Mouse (Mus musculus) limb, embryonic 13.5 days (tissue): ENCODE data around the gene Gm20388. TPM values are rescaled to one million over a fixed set of nuclear protein-coding genes. Genes with fewer than 3 reads are reported as not detected.

Experiments
- ATAC-seq: fragments of 200-750 bp; cut with Nextera tagmentation; 2 replicates; pipeline ENCODE4 v1.8.0; 2017; ENCODE audit warnings: low read depth, moderate number of reproducible peaks, moderate TSS enrichment; ENCODE audit not compliant: low FRiP score
- H3K27ac ChIP-seq: fragments of 300-500 bp; sonication (generic); 2 replicates; pipeline ENCODE4 v1.5.1; 2015; ENCODE audit warnings: inconsistent platforms, mild to moderate bottlenecking, moderate library complexity
- H3K27me3 ChIP-seq: fragments of 300-500 bp; sonication (generic); 2 replicates; pipeline ENCODE4 v1.6.1; 2015; ENCODE audit warnings: mild to moderate bottlenecking, inconsistent platforms
- H3K36me3 ChIP-seq: fragments of 300-500 bp; sonication (generic); 2 replicates; pipeline ENCODE4 v1.6.1; 2015; ENCODE audit warnings: inconsistent platforms, mild to moderate bottlenecking, moderate library complexity
- H3K4me1 ChIP-seq: fragments of 300-500 bp; sonication (generic); 2 replicates; pipeline ENCODE4 v1.6.1; 2015; ENCODE audit warnings: inconsistent platforms
- H3K4me2 ChIP-seq: fragments of 300-500 bp; sonication (generic); replicated peaks from 2 replicates; pipeline ENCODE4 v1.6.1; 2015; ENCODE audit warnings: inconsistent platforms, mild to moderate bottlenecking, moderate library complexity
- H3K4me3 ChIP-seq: fragments of 300-500 bp; sonication (generic); 2 replicates; pipeline ENCODE4 v1.5.1; 2015; ENCODE audit warnings: moderate library complexity, mild to moderate bottlenecking, inconsistent platforms
- H3K9ac ChIP-seq: fragments of 300-500 bp; sonication (generic); 2 replicates; pipeline ENCODE4 v1.6.1; 2015; ENCODE audit warnings: mild to moderate bottlenecking, inconsistent platforms
- H3K9me3 ChIP-seq: fragments of 300-500 bp; sonication (generic); 2 replicates; pipeline ENCODE4 v1.6.1; 2016; ENCODE audit warnings: inconsistent platforms
- WGBS: fragments of 180-500 bp; shearing (Covaris S2); methylation state at CpG from one replicate; pipeline ENCODE4 v1.1.7; 2015; 5-methylcytosine and 5-hydroxymethylcytosine counted together
- polyA plus RNA-seq: library from polyadenylated mRNA; unstranded; fragments of >200 nt; fragmentation: Nextera tagmentation; extraction: Ambion mirVana; gene quantifications from 2 replicates; pipeline ENCODE4 v1.2.1, GENCODE M21; 2015

Gene Gm20388
- polyA plus RNA-seq, 1 experiment from 2014 or later, result 7.1 TPM

DNA sequence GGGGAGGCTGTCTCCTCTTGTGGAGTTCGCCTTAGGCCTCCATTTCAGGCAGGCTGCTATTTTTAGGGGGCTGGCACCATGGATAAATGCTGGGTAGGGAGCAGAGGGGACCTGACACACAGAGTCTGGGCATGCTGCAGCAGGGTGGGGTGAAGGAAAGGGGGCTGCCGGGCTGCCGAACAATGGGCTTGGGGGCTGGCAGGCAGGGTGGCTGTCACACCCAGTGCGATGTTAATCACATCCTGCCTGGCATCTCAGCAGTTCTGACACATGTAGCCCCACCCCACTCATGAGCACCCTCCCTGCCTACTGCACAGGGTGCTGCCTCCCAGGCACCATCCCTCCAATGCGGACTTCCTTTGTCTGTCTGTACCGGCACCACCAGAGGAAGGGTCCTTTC lies 1757.9 kb downstream of the Gm20388 start:
- H3K9ac ChIP-seq, result peak overlapping the region; percentile 35; the same call in 1 of the 2 replicates
- H3K4me3 ChIP-seq, result no peak overlapping the region
- no peak for ATAC-seq
- H3K36me3 ChIP-seq, result no peaks in the 10 kb centered on the region
- H3K4me2 ChIP-seq, result no peak overlapping the region
- H3K27me3 ChIP-seq, result no peaks in the 10 kb centered on the region
- 50% methylated on average over 6 of the region's 6 CpGs for WGBS
- H3K9me3 ChIP-seq, result no peaks in the 10 kb centered on the region
- peaks cover 20% of the 10 kb centered on the region for H3K4me1 ChIP-seq
- no peak overlapping the region for H3K27ac ChIP-seq

DNA sequence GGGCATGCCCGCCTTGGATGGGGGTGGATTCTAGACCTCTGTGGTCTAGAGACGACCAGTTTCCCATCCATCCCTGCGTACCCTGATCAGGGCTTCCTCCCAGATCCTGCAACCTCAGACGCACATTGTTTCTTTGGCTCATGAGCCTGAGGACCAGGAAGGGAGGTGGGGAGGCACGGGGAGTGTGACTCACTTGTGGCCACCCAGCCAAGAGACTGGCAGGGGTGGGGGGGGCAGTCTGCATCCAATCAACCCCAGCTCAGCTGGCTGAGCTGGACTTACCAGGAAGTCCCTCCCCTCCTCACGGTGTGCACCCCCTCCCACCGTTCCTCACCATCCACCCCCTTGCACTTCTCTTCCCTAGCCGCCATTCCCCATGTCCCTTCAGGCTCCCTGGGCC lies 1758.6 kb downstream of the Gm20388 start:
- no peak overlapping the region for H3K4me3 ChIP-seq
- ATAC-seq, result peak; percentile 57
- no peaks in the 10 kb centered on the region for H3K36me3 ChIP-seq
- H3K4me1 ChIP-seq, result peaks cover 20% of the 10 kb centered on the region
- H3K9me3 ChIP-seq, result no peaks in the 10 kb centered on the region
- 9% methylated on average over 8 of the region's 8 CpGs for WGBS
- H3K4me2 ChIP-seq, result no peak overlapping the region
- no peaks in the 10 kb centered on the region for H3K27me3 ChIP-seq
- no peak overlapping the region for H3K27ac ChIP-seq
- H3K9ac ChIP-seq, result peak overlapping the region; percentile 35; the same call in 1 of the 2 replicates

DNA sequence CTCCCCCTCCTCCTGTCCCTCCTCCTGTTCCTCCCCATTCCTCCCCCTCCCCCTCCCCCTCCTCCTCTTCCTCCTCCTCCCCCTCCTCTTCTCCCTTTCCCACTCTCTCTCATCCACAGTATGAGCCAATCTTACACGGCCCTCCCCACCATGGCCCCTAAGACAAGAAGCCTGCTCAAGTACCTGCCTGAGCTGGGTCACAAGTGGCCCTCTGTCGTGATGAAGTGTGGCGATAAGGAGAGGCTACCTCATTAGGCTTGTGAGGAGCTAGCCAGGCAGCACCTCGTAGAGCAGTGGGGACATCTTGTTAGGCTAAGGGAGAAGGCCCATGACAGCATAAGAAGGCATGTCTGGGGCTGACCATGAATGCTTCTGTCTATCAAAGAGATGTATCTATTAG lies 1762.5 kb downstream of the Gm20388 start:
- H3K4me2 ChIP-seq, result no peak overlapping the region
- no peaks in the 10 kb centered on the region for H3K9me3 ChIP-seq
- no peaks in the 10 kb centered on the region for H3K36me3 ChIP-seq
- H3K27me3 ChIP-seq, result no peaks in the 10 kb centered on the region
- ATAC-seq, result no peak
- H3K4me1 ChIP-seq, result peaks cover 16% of the 10 kb centered on the region
- H3K4me3 ChIP-seq, result no peak overlapping the region
- H3K27ac ChIP-seq, result no peak overlapping the region
- WGBS, result 64% methylated on average over 4 of the region's 4 CpGs
- no peak overlapping the region for H3K9ac ChIP-seq

DNA sequence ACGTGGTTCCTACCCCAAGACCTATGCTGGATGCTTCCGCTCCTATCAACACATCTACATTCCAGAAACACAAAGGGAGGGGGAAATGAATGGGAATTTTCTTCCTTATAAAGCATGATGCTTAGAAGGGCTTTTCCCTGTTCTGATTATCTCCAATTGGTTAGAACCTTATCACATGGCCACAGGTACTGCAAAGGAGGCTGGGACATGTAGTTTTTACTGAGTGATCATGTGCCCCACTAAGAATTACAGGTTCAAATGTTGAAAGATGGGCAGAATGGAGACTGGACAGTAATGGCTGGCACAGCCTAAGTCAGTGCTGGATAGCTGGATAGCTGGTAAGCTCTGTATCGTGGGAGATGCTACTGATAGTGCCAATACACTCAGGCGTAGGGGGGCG lies 1763.3 kb downstream of the Gm20388 start:
- Histone ChIP-seq H3K9me3 (no peaks in the 10 kb centered on the region), H3K4me2 (no peak overlapping the region), H3K27ac (no peak overlapping the region), H3K27me3 (no peaks in the 10 kb centered on the region), H3K36me3 (no peaks in the 10 kb centered on the region), H3K4me3 (no peak overlapping the region), H3K9ac (no peak overlapping the region), H3K4me1 (peaks cover 12% of the 10 kb centered on the region)
- WGBS, result 81% methylated on average over 5 of the region's 5 CpGs
- no peak for ATAC-seq

DNA sequence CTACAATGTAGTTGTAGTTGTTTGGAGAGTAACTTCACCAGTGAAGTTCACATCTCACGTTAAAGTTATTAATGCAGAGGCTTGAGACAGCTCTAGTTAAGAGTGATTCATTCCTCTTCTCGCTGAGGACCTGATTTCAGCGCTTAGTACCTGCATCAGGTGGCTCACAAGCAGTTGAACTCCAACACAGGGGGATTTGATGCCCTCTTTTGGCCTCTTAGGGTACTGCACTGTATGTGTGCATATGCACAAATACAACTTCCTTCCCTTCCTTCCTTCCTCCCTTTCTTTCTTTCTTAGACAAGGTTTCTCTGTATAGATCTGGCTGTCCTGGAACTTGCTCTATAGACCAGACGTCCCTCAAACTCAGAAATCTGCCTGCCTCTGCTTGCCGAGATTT lies 1763.9 kb downstream of the Gm20388 start:
- H3K27ac ChIP-seq, result no peak overlapping the region
- no peak for ATAC-seq
- no peak overlapping the region for H3K4me2 ChIP-seq
- no peak overlapping the region for H3K9ac ChIP-seq
- no peaks in the 10 kb centered on the region for H3K9me3 ChIP-seq
- H3K27me3 ChIP-seq, result no peaks in the 10 kb centered on the region
- 59% methylated on average over 5 of the region's 5 CpGs for WGBS
- no peaks in the 10 kb centered on the region for H3K36me3 ChIP-seq
- H3K4me3 ChIP-seq, result no peak overlapping the region
- H3K4me1 ChIP-seq, result peaks cover 7% of the 10 kb centered on the region; the same call in 1 of the 2 replicates

DNA sequence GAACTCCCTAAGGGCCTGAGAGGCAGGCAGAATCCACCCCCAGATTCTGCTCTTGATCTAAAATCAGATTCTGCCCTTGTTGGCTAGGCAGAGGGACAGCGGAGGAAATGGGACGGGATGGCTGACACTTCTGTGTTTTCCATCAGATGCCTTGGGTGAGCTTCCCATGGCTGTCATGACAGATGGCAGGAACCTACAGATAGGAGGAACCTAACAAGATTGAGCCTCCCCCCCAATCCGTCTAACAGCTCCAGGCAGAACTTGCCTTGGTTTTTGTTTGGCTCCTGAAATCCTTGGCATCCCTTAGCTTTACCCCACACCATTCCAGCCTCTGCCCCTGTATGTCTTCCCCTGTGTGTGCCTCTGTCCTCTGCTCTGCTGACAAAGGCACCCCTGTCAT lies 1764.5 kb downstream of the Gm20388 start:
- ATAC-seq, result no peak
- 66% methylated on average over 3 of the region's 3 CpGs for WGBS

DNA sequence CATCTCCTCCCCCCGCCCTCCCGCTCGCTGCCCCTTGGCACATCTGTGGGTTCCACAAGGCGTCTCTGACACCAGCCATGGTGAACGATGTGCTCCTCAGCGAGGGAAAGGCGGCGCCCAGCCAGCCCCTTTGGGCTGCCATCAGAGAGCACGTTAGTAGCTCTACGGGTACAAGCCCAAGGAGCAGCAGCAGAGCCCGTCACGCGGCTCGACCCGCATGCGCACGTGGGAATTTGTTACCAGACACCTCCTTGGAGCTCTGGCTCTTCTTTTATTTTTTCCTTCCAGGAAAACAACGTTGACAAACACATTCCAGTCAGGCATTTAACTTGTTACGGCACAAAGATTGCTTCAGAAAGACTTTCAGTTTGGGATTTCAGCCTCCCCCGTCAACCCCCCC lies 1765.1 kb downstream of the Gm20388 start:
- no peak for ATAC-seq
- Histone ChIP-seq H3K27ac (no peak overlapping the region), H3K4me3 (no peak overlapping the region), H3K9ac (no peak overlapping the region), H3K36me3 (no peaks in the 10 kb centered on the region), H3K27me3 (no peaks in the 10 kb centered on the region), H3K4me2 (peak overlapping the region; percentile 12; the same call in 1 of the 2 replicates), H3K4me1 (peaks cover 7% of the 10 kb centered on the region; the same call in 1 of the 2 replicates), H3K9me3 (no peaks in the 10 kb centered on the region)
- WGBS, result 36% methylated on average over 20 of the region's 20 CpGs

More for the DNA sequence above, 1764.5 kb downstream of the Gm20388 start:
- H3K4me3 ChIP-seq, result no peak overlapping the region
- H3K27ac ChIP-seq, result no peak overlapping the region
- H3K4me2 ChIP-seq, result no peak overlapping the region
- no peaks in the 10 kb centered on the region for H3K27me3 ChIP-seq
- no peaks in the 10 kb centered on the region for H3K9me3 ChIP-seq
- H3K9ac ChIP-seq, result no peak overlapping the region
- H3K36me3 ChIP-seq, result no peaks in the 10 kb centered on the region
- peaks cover 7% of the 10 kb centered on the region; the same call in 1 of the 2 replicates for H3K4me1 ChIP-seq

DNA sequence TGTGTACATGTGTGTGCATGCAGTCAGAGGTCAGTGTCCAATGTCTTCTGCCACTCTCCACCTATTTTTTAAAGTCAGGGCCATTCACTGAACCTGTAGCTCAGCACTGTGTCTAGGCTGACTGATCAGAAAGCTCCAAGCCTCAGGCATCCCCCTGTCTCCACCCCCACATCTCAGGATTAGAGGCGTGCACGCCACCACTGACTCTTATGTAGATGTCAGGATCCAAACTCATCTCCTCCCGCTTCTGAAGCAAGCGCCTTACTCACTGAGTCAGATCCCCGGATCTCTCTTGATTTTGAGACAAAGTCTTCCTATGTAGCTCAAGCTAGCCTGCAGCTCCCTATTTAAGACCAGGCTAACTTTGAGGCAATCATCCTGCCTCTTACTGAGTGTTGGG lies 1768.1 kb downstream of the Gm20388 start:
- no peak for ATAC-seq
- Histone ChIP-seq H3K4me3 (no peak overlapping the region), H3K27ac (no peak overlapping the region), H3K4me1 (peaks cover 7% of the 10 kb centered on the region; the same call in 1 of the 2 replicates), H3K27me3 (no peaks in the 10 kb centered on the region), H3K36me3 (no peaks in the 10 kb centered on the region), H3K9me3 (no peaks in the 10 kb centered on the region), H3K4me2 (no peak overlapping the region), H3K9ac (no peak overlapping the region)
- 62% methylated on average over 5 of the region's 5 CpGs for WGBS

DNA sequence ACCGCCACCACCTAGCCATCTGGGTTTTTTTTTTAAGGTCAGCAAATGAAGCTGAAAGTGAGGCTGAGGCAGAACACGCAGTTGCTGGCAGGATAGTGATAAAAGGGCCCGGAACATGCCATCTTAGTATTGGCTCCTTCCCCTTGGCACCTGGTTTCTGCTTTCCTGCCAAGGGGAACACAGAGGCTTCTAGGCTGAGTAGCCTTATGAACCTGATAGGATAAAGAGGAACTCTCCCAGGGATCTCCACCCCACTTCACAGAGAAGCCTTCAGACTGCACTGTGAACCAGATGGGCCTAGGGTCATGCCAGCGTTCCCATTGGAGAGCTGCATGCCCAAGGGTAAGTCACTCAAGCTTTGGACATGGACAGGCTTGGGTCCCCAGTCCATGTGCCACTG lies 1770.3 kb downstream of the Gm20388 start:
- Histone ChIP-seq H3K4me3 (no peak overlapping the region), H3K9me3 (no peaks in the 10 kb centered on the region), H3K27me3 (no peaks in the 10 kb centered on the region), H3K36me3 (no peaks in the 10 kb centered on the region), H3K9ac (no peak overlapping the region), H3K4me1 (peaks cover under 1% of the 10 kb centered on the region; the same call in 1 of the 2 replicates), H3K4me2 (no peak overlapping the region), H3K27ac (no peak overlapping the region)
- no peak for ATAC-seq
- WGBS, result 89% methylated on average over 4 of the region's 4 CpGs

DNA sequence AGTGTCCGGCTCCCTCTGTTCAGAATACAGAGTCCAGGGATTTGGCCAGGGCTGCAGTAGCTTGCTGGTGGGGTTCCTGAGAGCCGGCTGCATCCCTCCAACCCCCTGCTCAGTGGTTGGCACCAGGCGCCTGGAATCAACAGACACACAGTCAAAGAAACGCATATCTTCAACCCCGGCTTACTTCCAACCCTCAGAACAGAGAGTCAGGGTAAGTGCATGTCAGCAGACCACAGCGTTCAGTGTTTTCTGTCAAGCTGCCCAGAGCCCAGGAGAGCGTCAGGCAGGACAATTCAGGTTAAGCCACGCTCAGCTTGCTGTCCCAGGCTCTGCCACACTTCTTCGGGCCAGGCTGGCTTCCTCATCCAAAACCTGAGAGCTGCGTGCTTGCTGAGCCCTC lies 1770.8 kb downstream of the Gm20388 start:
- ATAC-seq, result no peak
- H3K9ac ChIP-seq, result no peak overlapping the region
- no peaks in the 10 kb centered on the region for H3K36me3 ChIP-seq
- H3K4me3 ChIP-seq, result no peak overlapping the region
- H3K27me3 ChIP-seq, result no peaks in the 10 kb centered on the region
- H3K27ac ChIP-seq, result no peak overlapping the region
- no peaks in the 10 kb centered on the region for H3K4me1 ChIP-seq
- 66% methylated on average over 10 of the region's 10 CpGs for WGBS
- H3K4me2 ChIP-seq, result no peak overlapping the region
- no peaks in the 10 kb centered on the region for H3K9me3 ChIP-seq

DNA sequence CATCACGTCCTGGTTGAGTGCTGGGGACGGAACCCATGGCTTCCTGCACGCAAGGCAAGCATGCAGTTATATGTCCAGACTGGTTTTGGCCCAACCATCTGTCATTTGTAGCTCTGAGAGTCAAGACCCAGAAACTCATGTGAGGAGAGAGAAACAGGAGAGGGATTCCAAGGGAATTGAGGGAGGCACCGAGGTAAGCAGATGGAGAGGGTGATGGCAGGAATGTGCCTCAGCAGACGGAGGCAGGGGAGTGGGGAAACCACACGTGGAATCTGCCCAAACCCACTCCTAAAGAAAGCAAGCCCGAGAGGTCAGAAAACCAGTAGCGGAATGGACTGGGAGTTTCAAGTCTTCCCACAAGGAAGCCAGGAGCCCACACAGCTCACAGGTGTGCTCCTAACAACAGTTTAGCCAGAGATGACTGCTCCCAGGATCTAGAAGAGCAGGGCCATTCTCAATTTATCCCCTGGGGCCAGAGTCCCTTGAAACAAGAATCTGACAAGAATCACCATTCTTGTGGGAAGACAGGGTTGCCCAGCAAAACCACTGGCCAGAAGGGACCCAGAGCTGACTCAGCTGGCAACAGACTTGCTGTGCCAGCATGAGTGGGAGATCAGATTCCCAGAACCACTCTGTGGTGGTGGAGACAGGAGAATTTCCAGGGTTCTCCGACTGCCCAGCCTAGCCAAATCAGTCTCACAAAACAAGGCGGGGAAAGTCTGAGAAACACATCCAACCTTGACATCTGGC lies 1772.6 kb downstream of the Gm20388 start:
- Histone ChIP-seq H3K27me3 (no peaks in the 10 kb centered on the region), H3K4me1 (no peaks in the 10 kb centered on the region; the same call in 1 of the 2 replicates), H3K36me3 (no peaks in the 10 kb centered on the region), H3K9me3 (no peaks in the 10 kb centered on the region), H3K9ac (no peak overlapping the region), H3K4me3 (no peak overlapping the region), H3K4me2 (no peak overlapping the region), H3K27ac (no peak overlapping the region)
- no peak for ATAC-seq
- 63% methylated on average over 10 of the region's 10 CpGs for WGBS

DNA sequence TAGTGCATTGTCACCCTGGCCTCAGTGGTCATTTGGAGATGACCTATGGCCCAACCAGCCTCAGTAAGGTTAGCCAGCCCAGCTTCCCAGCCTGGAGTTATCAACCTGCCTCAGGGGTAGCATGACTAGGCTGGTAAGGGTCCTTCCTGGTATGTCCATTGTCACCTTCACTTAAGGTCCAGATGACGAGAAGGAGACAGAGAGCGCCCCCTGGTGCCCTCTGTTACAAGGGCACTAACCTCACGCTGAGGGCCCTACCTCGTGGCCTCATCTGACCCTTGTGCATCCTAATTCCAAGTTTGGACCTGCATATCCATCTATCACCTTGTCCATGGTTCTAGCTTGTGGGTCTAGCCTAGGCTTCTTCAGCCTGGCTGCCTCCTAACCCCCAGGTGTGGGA lies 1774.8 kb downstream of the Gm20388 start:
- Histone ChIP-seq H3K27ac (no peak overlapping the region), H3K4me1 (no peaks in the 10 kb centered on the region; the same call in 1 of the 2 replicates), H3K9ac (no peak overlapping the region), H3K4me3 (no peak overlapping the region), H3K9me3 (no peaks in the 10 kb centered on the region), H3K36me3 (no peaks in the 10 kb centered on the region), H3K4me2 (no peak overlapping the region), H3K27me3 (no peaks in the 10 kb centered on the region)
- ATAC-seq, result no peak
- WGBS, result 19% methylated on average over 4 of the region's 4 CpGs
